Mouse (Mus musculus): Measurements from ENCODE around the gene Acy3. TPM values are rescaled to one million over a fixed set of nuclear protein-coding genes. Genes with fewer than 3 reads are reported as not detected.
"Not testable (repeated sequence)": the region's sequence is repeated elsewhere in the genome, so short reads cannot be mapped to it uniquely, and the experiment has no call there.

The Acy3 gene
- polyA plus RNA-seq, 1 experiment from 2014 or later, result 2.0 TPM

GRCm38 (mm10) chr19:4037154-4037787 is 50.9 kb downstream of the Acy3 start:
- H3K27me3 ChIP-seq (ENCODE audit: low read depth, poor library complexity, severe bottlenecking); H3K9me3 ChIP-seq (replicated peaks): not testable (repeated sequence)
- whole genome bisulfite sequencing, result 27% methylated on average over 7 of the region's 8 CpGs
- peak; percentile 27 for DNase-seq (ENCODE audit: low spot score)
- Histone ChIP-seq H3K27ac (replicated peaks) (peak overlapping the region; percentile 93), H3K4me1 (peaks cover 27% of the 10 kb centered on the region), H3K36me3 (peaks cover 12% of the 10 kb centered on the region), H3K4me3 (peak overlapping the region; percentile 78)

- Histone ChIP-seq H3K4me1 (peaks cover 27% of the 10 kb centered on the region), H3K9me3 (replicated peaks) (no peaks in the 10 kb centered on the region), H3K4me3 (peak within 1 kb of the TSS; percentile 78), H3K27me3 (ENCODE audit: low read depth, poor library complexity, severe bottlenecking) (no peaks in the 10 kb centered on the region), H3K36me3 (peaks cover 12% of the 10 kb centered on the region), H3K27ac (replicated peaks) (peak within 1 kb of the TSS; percentile 93)
- WGBS, result under 1% methylated on average over 26 of the region's 26 CpGs
- DNase-seq (ENCODE audit: low spot score), result peak; percentile 84
Measured at GRCm38 (mm10) chr19:4037788-4038232, 51.4 kb downstream of the Acy3 start, which contains the start of gene Gstp1. Gene Gstp1, minus strand, starts transcription at chr19:4037985.

Other genes with a start within 250 kb of the Acy3 start
- 29.7 and 38.3 TPM in 2 replicates for gene Kmt5b, start 219.1 kb upstream of the Acy3 start, polyA plus RNA-seq (2016; fragmentation: Nextera tagmentation; extraction: Ambion mirVana)
- 58.6 and 59.1 TPM in 2 replicates for gene Chka, start 134.8 kb upstream of the Acy3 start, polyA plus RNA-seq (2016; fragmentation: Nextera tagmentation; extraction: Ambion mirVana)
- 17.0 and 17.6 TPM in 2 replicates for gene Tcirg1, start 79.4 kb upstream of the Acy3 start, polyA plus RNA-seq (2016; fragmentation: Nextera tagmentation; extraction: Ambion mirVana)
- gene Ndufs8, start 73.8 kb upstream of the Acy3 start, polyA plus RNA-seq (2016; fragmentation: Nextera tagmentation; extraction: Ambion mirVana), result 251 and 262 TPM in 2 replicates
- 0.73 TPM in 2 replicates for gene Aldh3b1, start 56.8 kb upstream of the Acy3 start, polyA plus RNA-seq (2016; fragmentation: Nextera tagmentation; extraction: Ambion mirVana)
- 5.1 and 8.0 TPM in 2 replicates for gene Unc93b1, start 51.4 kb upstream of the Acy3 start, polyA plus RNA-seq (2016; fragmentation: Nextera tagmentation; extraction: Ambion mirVana)
- not detected in 2 replicates for gene Aldh3b3, start 27.9 kb upstream of the Acy3 start, polyA plus RNA-seq (2016; fragmentation: Nextera tagmentation; extraction: Ambion mirVana)
- 0.21 and 0.35 TPM in 2 replicates for gene Aldh3b2, start 14.2 kb upstream of the Acy3 start, polyA plus RNA-seq (2016; fragmentation: Nextera tagmentation; extraction: Ambion mirVana)
- gene Tbx10, start 6.2 kb downstream of the Acy3 start, polyA plus RNA-seq (2016; fragmentation: Nextera tagmentation; extraction: Ambion mirVana), result not detected in 2 replicates
- 20.2 and 21.5 TPM in 2 replicates for gene Nudt8, start 14.0 kb downstream of the Acy3 start, polyA plus RNA-seq (2016; fragmentation: Nextera tagmentation; extraction: Ambion mirVana)
- gene Gm49405, start 14.1 kb downstream of the Acy3 start, polyA plus RNA-seq (2016; fragmentation: Nextera tagmentation; extraction: Ambion mirVana), result 2.4 and 2.8 TPM in 2 replicates
- 2.2 and 3.5 TPM in 2 replicates for gene Doc2g, start 16.7 kb downstream of the Acy3 start, polyA plus RNA-seq (2016; fragmentation: Nextera tagmentation; extraction: Ambion mirVana)
- gene Ndufv1, start 26.2 kb downstream of the Acy3 start, polyA plus RNA-seq (2016; fragmentation: Nextera tagmentation; extraction: Ambion mirVana), result 188 and 207 TPM in 2 replicates
- 400 and 417 TPM in 2 replicates for gene Gstp1, start 51.4 kb downstream of the Acy3 start, polyA plus RNA-seq (2016; fragmentation: Nextera tagmentation; extraction: Ambion mirVana)
- 1.0 and 2.8 TPM in 2 replicates for gene Gstp2, start 59.5 kb downstream of the Acy3 start, polyA plus RNA-seq (2016; fragmentation: Nextera tagmentation; extraction: Ambion mirVana)
- gene Gstp3, start 73.0 kb downstream of the Acy3 start, polyA plus RNA-seq (2016; fragmentation: Nextera tagmentation; extraction: Ambion mirVana), result 0.23 TPM in 1 of 2 replicates, not detected in the other
- not detected in 2 replicates for gene Cabp2, start 95.0 kb downstream of the Acy3 start, polyA plus RNA-seq (2016; fragmentation: Nextera tagmentation; extraction: Ambion mirVana)
- 76.2 and 82.5 TPM in 2 replicates for gene Cdk2ap2, start 110.6 kb downstream of the Acy3 start, polyA plus RNA-seq (2016; fragmentation: Nextera tagmentation; extraction: Ambion mirVana)
- 12.8 and 15.1 TPM in 2 replicates for gene Pitpnm1, start 113.4 kb downstream of the Acy3 start, polyA plus RNA-seq (2016; fragmentation: Nextera tagmentation; extraction: Ambion mirVana)
- gene Aip, start 139.3 kb downstream of the Acy3 start, polyA plus RNA-seq (2016; fragmentation: Nextera tagmentation; extraction: Ambion mirVana), result 60.6 and 61.7 TPM in 2 replicates
- not detected in 2 replicates for gene Gpr152, start 153.2 kb downstream of the Acy3 start, polyA plus RNA-seq (2016; fragmentation: Nextera tagmentation; extraction: Ambion mirVana)
- not detected in 2 replicates for gene Cabp4, start 157.5 kb downstream of the Acy3 start, polyA plus RNA-seq (2016; fragmentation: Nextera tagmentation; extraction: Ambion mirVana)
- 133 and 138 TPM in 2 replicates for gene Coro1b, start 162.0 kb downstream of the Acy3 start, polyA plus RNA-seq (2016; fragmentation: Nextera tagmentation; extraction: Ambion mirVana)
- 0.67 TPM in 1 of 2 replicates, not detected in the other for gene Ptprcap, start 167.0 kb downstream of the Acy3 start, polyA plus RNA-seq (2016; fragmentation: Nextera tagmentation; extraction: Ambion mirVana)
- 58.8 and 71.4 TPM in 2 replicates for gene Rps6kb2, start 176.8 kb downstream of the Acy3 start, polyA plus RNA-seq (2016; fragmentation: Nextera tagmentation; extraction: Ambion mirVana)
- gene Carns1, start 188.9 kb downstream of the Acy3 start, polyA plus RNA-seq (2016; fragmentation: Nextera tagmentation; extraction: Ambion mirVana), result 2.8 and 4.1 TPM in 2 replicates
- 0.85 and 1.2 TPM in 2 replicates for gene Tbc1d10c, start 204.7 kb downstream of the Acy3 start, polyA plus RNA-seq (2016; fragmentation: Nextera tagmentation; extraction: Ambion mirVana)
- gene Ppp1ca, start 205.5 kb downstream of the Acy3 start, polyA plus RNA-seq (2016; fragmentation: Nextera tagmentation; extraction: Ambion mirVana), result 1,003 and 1,059 TPM in 2 replicates
- 58.9 and 60.3 TPM in 2 replicates for gene Rad9a, start 215.1 kb downstream of the Acy3 start, polyA plus RNA-seq (2016; fragmentation: Nextera tagmentation; extraction: Ambion mirVana)
- 0.65 and 0.74 TPM in 2 replicates for gene Clcf1, start 227.7 kb downstream of the Acy3 start, polyA plus RNA-seq (2016; fragmentation: Nextera tagmentation; extraction: Ambion mirVana)
- gene AC109138.7, start 227.8 kb downstream of the Acy3 start, polyA plus RNA-seq (2016; fragmentation: Nextera tagmentation; extraction: Ambion mirVana), result not detected in 2 replicates
- 12.2 and 15.6 TPM in 2 replicates for gene Pold4, start 245.3 kb downstream of the Acy3 start, polyA plus RNA-seq (2016; fragmentation: Nextera tagmentation; extraction: Ambion mirVana)